Mouse (Mus musculus) heart, embryonic 10.5 days (tissue): ENCODE data around the gene Slc6a11. TPM values are rescaled to one million over a fixed set of nuclear protein-coding genes. Genes with fewer than 3 reads are reported as not detected.

Source experiments
- DNase-seq: peaks from one replicate; pipeline ENCODE4 v3.0.0-alpha.2; 2017; ENCODE audit warnings: low spot score
- H3K27ac ChIP-seq: fragments of 300-500 bp; sonication (generic); 2 replicates; pipeline ENCODE4 v1.5.1; 2016; ENCODE audit warnings: mild to moderate bottlenecking
- H3K27me3 ChIP-seq: fragments of 300-500 bp; sonication (generic); 2 replicates; pipeline ENCODE4 v1.6.1; 2016; ENCODE audit warnings: mild to moderate bottlenecking; ENCODE audit not compliant: poor library complexity, insufficient read depth, severe bottlenecking
- H3K36me3 ChIP-seq: fragments of 300-500 bp; sonication (generic); 2 replicates; pipeline ENCODE4 v1.6.1; 2016; ENCODE audit warnings: mild to moderate bottlenecking, moderate library complexity
- H3K4me1 ChIP-seq: fragments of 300-500 bp; sonication (generic); 2 replicates; pipeline ENCODE4 v1.6.1; 2016; ENCODE audit warnings: mild to moderate bottlenecking
- H3K4me3 ChIP-seq: fragments of 300-500 bp; sonication (generic); 2 replicates; pipeline ENCODE4 v1.5.1; 2016; ENCODE audit warnings: mild to moderate bottlenecking, moderate library complexity
- H3K9me3 ChIP-seq: fragments of 300-500 bp; sonication (generic); 2 replicates; pipeline ENCODE4 v1.6.1; 2016; ENCODE audit warnings: mild to moderate bottlenecking, moderate library complexity
- WGBS: fragments of 180-500 bp; shearing (Covaris S2); methylation state at CpG from one replicate; pipeline ENCODE4 v1.1.7; 2016; 5-methylcytosine and 5-hydroxymethylcytosine counted together
- polyA plus RNA-seq: library from polyadenylated mRNA; unstranded; fragments of >200 nt; fragmentation: Nextera tagmentation; extraction: Ambion mirVana; gene quantifications from 2 replicates; pipeline ENCODE4 v1.2.1, GENCODE M21; 2016

Slc6a11 gene
- polyA plus RNA-seq, 1 experiment from 2014 or later = 0.06 TPM

- no peaks in the 10 kb centered on the region for H3K27me3 ChIP-seq
- no peaks in the 10 kb centered on the region for H3K4me1 ChIP-seq
- H3K36me3 ChIP-seq = no peaks in the 10 kb centered on the region
- peaks cover 3% of the 10 kb centered on the region; the same call in 1 of the 2 replicates for H3K9me3 ChIP-seq
- H3K27ac ChIP-seq = no peak overlapping the region
- 76% methylated on average over 8 of the region's 8 CpGs for WGBS
- H3K4me3 ChIP-seq = no peak overlapping the region
- no peak for DNase-seq
These were observed 57.8 kb downstream of the Slc6a11 start for GRCm38 (mm10) chr6:114188869-114189268.

GRCm38 (mm10) chr6:114195998-114196397 lies 65.0 kb downstream of the Slc6a11 start:
- DNase-seq = no peak
- Histone ChIP-seq H3K4me1 (no peaks in the 10 kb centered on the region), H3K9me3 (peaks cover 1% of the 10 kb centered on the region; the same call in 1 of the 2 replicates)

DNA sequence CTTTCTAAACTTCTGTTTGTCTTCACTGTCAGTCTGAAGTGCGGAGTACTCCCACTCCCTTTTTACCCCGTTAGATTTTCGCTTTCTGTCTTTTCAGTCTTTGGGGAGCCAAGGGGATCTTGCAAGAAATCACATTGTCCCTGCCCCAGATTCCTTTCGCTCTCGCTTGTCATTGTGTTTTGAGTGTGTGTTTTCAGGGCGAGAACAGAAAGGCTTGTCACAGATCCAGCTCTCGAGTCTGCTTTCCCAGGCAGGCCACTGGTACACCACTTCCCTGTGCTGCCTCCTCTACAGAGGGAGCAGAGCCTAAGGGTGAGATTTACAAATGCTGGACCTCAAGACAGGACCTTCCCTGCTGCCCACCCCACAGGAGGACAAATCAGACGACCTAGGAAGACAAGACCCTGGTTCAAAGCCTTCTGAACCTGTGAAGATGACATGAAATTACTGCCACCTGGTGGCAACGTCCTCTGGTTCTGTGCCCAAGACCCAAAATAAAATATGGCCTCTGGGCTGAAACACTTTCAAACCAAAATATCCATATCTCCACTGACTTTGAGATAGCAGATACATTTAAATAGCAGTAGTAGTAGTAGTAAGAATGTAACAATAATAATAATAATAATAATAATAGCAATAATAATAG lies 68.3 kb downstream of the Slc6a11 start:
- Histone ChIP-seq H3K4me3 (no peak overlapping the region), H3K27me3 (peaks cover 3% of the 10 kb centered on the region; the same call in 1 of the 2 replicates), H3K4me1 (no peaks in the 10 kb centered on the region), H3K9me3 (no peaks in the 10 kb centered on the region), H3K36me3 (no peaks in the 10 kb centered on the region), H3K27ac (no peak overlapping the region)
- 59% methylated on average over 9 of the region's 9 CpGs for WGBS
- no peak for DNase-seq

More at GRCm38 (mm10) chr6:114195998-114196397, 65.0 kb downstream of the Slc6a11 start:
- Histone ChIP-seq H3K27ac (no peak overlapping the region), H3K36me3 (no peaks in the 10 kb centered on the region), H3K4me3 (no peak overlapping the region), H3K27me3 (peaks cover 3% of the 10 kb centered on the region; the same call in 1 of the 2 replicates)

- Histone ChIP-seq H3K9me3 (no peaks in the 10 kb centered on the region), H3K36me3 (no peaks in the 10 kb centered on the region), H3K27me3 (no peaks in the 10 kb centered on the region), H3K27ac (no peak overlapping the region), H3K4me3 (no peak overlapping the region), H3K4me1 (no peaks in the 10 kb centered on the region)
- DNase-seq = no peak
- WGBS = 73% methylated on average over 3 of the region's 3 CpGs
These were observed 73.5 kb downstream of the Slc6a11 start for GRCm38 (mm10) chr6:114204557-114204956.

- H3K4me3 ChIP-seq = no peak overlapping the region
- H3K9me3 ChIP-seq = no peaks in the 10 kb centered on the region
- no peaks in the 10 kb centered on the region for H3K4me1 ChIP-seq
- 83% methylated on average over 2 of the region's 2 CpGs for WGBS
- no peak overlapping the region for H3K27ac ChIP-seq
- DNase-seq = no peak
- H3K36me3 ChIP-seq = no peaks in the 10 kb centered on the region
- peaks cover 5% of the 10 kb centered on the region; the same call in 1 of the 2 replicates for H3K27me3 ChIP-seq
These were observed 77.3 kb downstream of the Slc6a11 start for GRCm38 (mm10) chr6:114208296-114208695.

- 73% methylated on average over 4 of the region's 4 CpGs for WGBS
- no peaks in the 10 kb centered on the region for H3K4me1 ChIP-seq
- H3K4me3 ChIP-seq = no peak overlapping the region
- no peak for DNase-seq
- no peaks in the 10 kb centered on the region for H3K36me3 ChIP-seq
- H3K9me3 ChIP-seq = no peaks in the 10 kb centered on the region
- peaks cover 37% of the 10 kb centered on the region for H3K27me3 ChIP-seq
- H3K27ac ChIP-seq = no peak overlapping the region
These were observed 83.4 kb downstream of the Slc6a11 start for GRCm38 (mm10) chr6:114214393-114214792.

GRCm38 (mm10) chr6:114216741-114217414 lies 85.8 kb downstream of the Slc6a11 start:
- no peak overlapping the region for H3K4me3 ChIP-seq
- H3K27me3 ChIP-seq = peaks cover 37% of the 10 kb centered on the region
- 71% methylated on average over 13 of the region's 13 CpGs for WGBS
- no peak for DNase-seq
- no peaks in the 10 kb centered on the region for H3K4me1 ChIP-seq
- no peaks in the 10 kb centered on the region for H3K36me3 ChIP-seq
- no peak overlapping the region for H3K27ac ChIP-seq
- no peaks in the 10 kb centered on the region for H3K9me3 ChIP-seq

DNA sequence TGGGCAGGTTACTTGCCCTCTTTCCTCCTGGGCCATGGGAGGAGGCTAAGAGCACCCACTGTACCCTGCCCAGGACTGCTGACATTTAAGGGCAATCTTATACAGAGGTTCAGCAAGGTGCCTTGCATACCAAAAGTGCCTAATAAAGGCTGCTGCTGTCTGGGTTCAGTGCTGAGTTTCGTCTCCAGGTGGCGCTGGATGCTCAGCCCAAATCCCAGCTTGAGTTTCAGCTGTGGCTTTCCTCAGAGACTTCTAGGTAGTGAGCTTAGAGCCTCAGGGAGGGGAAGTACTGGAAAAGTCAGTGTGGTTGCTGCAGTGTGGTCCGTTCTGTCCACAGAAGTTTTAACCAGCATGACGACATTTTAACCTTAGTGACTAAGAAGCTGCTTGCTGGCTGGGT lies 93.4 kb downstream of the Slc6a11 start:
- WGBS = 19% methylated on average over 4 of the region's 4 CpGs
- Histone ChIP-seq H3K9me3 (no peaks in the 10 kb centered on the region), H3K4me3 (no peak overlapping the region), H3K27me3 (peaks cover 20% of the 10 kb centered on the region; the same call in 1 of the 2 replicates), H3K27ac (no peak overlapping the region), H3K4me1 (0 out of 2 replicates have a peak, but pooled peaks cover 2% of the 10 kb centered on the region), H3K36me3 (no peaks in the 10 kb centered on the region)
- DNase-seq = no peak

DNA sequence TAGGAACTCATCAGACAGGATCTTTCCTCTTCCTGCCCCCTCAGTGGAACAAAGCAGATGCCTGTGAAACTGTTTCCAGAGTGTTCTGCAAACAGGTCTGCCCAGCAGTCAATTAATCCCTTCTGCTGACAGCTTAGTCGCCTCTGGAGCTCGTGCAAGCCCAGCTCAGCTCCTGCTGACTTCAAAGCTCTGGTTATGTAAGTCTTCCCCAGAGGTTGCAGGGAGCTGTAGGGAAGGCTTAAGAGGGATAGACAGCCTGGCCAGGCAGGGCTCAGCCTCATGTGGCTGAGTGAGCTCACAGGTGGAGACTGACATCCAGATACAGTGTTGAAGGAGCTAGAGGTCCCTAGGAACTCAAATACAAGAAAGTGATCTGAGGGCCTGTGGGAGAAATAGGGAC lies 96.3 kb downstream of the Slc6a11 start:
- no peak for DNase-seq
- Histone ChIP-seq H3K27ac (no peak overlapping the region), H3K4me1 (0 out of 2 replicates have a peak, but pooled peaks cover 2% of the 10 kb centered on the region), H3K27me3 (peaks cover 23% of the 10 kb centered on the region; the same call in 1 of the 2 replicates), H3K36me3 (no peaks in the 10 kb centered on the region), H3K9me3 (no peaks in the 10 kb centered on the region), H3K4me3 (no peak overlapping the region)
- WGBS = 2% methylated on average over 2 of the region's 2 CpGs

GRCm38 (mm10) chr6:114228196-114228595 lies 97.2 kb downstream of the Slc6a11 start:
- Histone ChIP-seq H3K36me3 (no peaks in the 10 kb centered on the region), H3K4me3 (no peak overlapping the region), H3K27me3 (peaks cover 23% of the 10 kb centered on the region; the same call in 1 of the 2 replicates), H3K27ac (no peak overlapping the region), H3K9me3 (no peaks in the 10 kb centered on the region), H3K4me1 (0 out of 2 replicates have a peak, but pooled peaks cover 2% of the 10 kb centered on the region)
- DNase-seq = no peak
- 65% methylated on average over 3 of the region's 3 CpGs for WGBS

- 21% methylated on average over 5 of the region's 6 CpGs for WGBS
- H3K9me3 ChIP-seq = no peaks in the 10 kb centered on the region
- peaks cover 52% of the 10 kb centered on the region for H3K27me3 ChIP-seq
- no peak overlapping the region for H3K27ac ChIP-seq
- H3K4me1 ChIP-seq = no peaks in the 10 kb centered on the region
- no peak for DNase-seq
- H3K36me3 ChIP-seq = no peaks in the 10 kb centered on the region
- H3K4me3 ChIP-seq = no peak overlapping the region
These were observed 108.0 kb downstream of the Slc6a11 start for GRCm38 (mm10) chr6:114238892-114239644.

- Histone ChIP-seq H3K9me3 (no peaks in the 10 kb centered on the region), H3K27ac (no peak overlapping the region), H3K4me3 (no peak overlapping the region), H3K27me3 (peaks cover 61% of the 10 kb centered on the region), H3K4me1 (no peaks in the 10 kb centered on the region), H3K36me3 (no peaks in the 10 kb centered on the region)
- WGBS = 73% methylated on average over 11 of the region's 11 CpGs
- DNase-seq = no peak
These were observed 114.6 kb downstream of the Slc6a11 start for GRCm38 (mm10) chr6:114245665-114246064.

- no peak overlapping the region for H3K27ac ChIP-seq
- peak; percentile 83 for DNase-seq
- H3K36me3 ChIP-seq = no peaks in the 10 kb centered on the region
- 7% methylated on average over 5 of the region's 5 CpGs for WGBS
- H3K4me3 ChIP-seq = no peak overlapping the region
- H3K27me3 ChIP-seq = peaks cover 69% of the 10 kb centered on the region
- no peaks in the 10 kb centered on the region for H3K4me1 ChIP-seq
- H3K9me3 ChIP-seq = no peaks in the 10 kb centered on the region
These were observed 119.3 kb downstream of the Slc6a11 start for GRCm38 (mm10) chr6:114250311-114250710.
